Mouse (Mus musculus): ENCODE results near the gene Ccdc9b. TPM values are rescaled to one million over a fixed set of nuclear protein-coding genes. Genes with fewer than 3 reads are reported as not detected.

Gene Ccdc9b
- polyA plus RNA-seq, 1 experiment from 2014 or later: 1.3 TPM

DNA sequence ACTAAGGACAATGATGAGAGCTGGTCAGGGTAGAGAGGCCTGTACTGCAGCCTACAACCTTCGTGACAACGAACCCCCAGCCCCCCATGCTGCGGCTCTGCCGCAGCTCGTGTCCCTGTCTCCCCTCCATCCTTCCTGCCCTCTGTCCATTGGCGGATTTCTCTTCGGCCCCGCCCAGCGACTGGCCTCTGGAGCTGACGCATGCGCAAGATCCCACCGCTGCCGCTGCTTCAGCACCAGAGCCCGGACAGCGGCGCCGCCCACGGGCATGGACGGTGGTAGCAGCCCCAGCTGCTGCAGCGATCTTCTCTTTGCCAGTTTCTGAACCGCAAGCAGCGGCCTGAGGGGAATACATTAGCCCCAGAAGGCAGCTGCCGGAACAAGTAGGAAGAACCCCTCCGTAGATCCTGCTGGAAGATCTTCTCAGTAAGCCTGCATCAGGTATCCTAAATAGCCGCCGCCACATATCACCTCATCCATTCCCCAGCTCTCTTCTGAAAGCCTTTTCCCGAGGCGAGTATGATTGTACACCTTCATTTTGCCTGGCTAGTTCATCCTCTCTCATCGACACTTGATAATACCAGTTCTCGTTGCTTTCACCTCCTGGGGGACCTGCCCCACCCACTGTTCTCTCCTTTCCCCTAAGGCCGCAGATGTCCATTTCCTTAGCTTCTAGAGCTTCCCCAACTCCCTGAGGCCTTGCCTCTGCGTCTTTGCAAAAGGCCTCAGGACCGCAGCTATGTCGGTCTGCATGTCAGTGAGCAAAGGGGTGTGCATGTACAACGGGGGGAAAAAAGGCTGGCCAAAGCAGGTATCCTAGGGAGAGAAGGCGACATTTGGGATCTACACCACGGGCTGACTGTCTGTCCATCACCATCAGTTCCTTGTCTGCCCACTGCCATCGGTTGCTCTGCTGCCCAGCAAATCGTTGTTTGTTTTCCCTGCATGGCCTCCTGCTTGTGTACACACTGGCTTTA lies 17.3 kb upstream of the Ccdc9b start, which contains the start of gene Disp2:
TSS of gene Disp2 (plus strand) at position 216 of the 977 bp plus-strand sequence.
- Histone ChIP-seq H3K4me1 (replicated peaks; ENCODE audit: control insufficient read depth, insufficient read depth, low read length) (peaks cover 30% of the 10 kb centered on the region), H3K36me3 (ENCODE audit: control insufficient read depth, insufficient read depth) (no peaks in the 10 kb centered on the region), H3K27me3 (replicated peaks; ENCODE audit: control insufficient read depth, insufficient read depth, low read length) (no peaks in the 10 kb centered on the region), H3K4me3 (replicated peaks; ENCODE audit: low read length) (peak within 1 kb of the TSS; percentile 48), H3K9ac (replicated peaks; ENCODE audit: low read depth, low read length) (peak within 1 kb of the TSS; percentile 51), H3K4me2 (ENCODE audit: low read length) (peak within 1 kb of the TSS; percentile 69), H3K9me3 (ENCODE audit: control insufficient read depth, low read length) (no peaks in the 10 kb centered on the region), H3K27ac (ENCODE audit: low read length) (peak within 1 kb of the TSS; percentile 39)
- WGBS: 11% methylated on average over 39 of the region's 39 CpGs
- peak; percentile 93 for ATAC-seq

DNA sequence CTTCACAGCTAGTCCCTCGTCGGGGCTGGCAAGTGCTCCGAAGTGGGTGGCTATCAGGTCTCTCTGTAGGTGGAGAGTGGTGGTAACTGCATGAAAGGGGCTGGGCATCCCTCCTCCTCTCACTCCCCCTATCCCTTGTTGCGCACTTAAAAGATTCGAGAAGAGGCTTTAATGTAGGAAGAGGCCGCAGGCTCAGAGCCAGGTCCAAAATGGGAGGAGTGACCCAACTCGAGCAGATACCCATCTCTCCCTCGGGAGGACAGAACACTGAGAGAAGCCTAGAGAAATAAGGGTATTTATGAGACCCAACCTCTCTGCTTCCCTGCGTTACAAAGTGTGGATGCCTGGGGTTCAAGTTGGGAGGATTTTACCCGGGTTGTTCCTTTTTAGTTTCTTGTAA lies 16.6 kb upstream of the Ccdc9b start:
- peak overlapping the region; percentile 30 for H3K27ac ChIP-seq (ENCODE audit: low read length)

DNA sequence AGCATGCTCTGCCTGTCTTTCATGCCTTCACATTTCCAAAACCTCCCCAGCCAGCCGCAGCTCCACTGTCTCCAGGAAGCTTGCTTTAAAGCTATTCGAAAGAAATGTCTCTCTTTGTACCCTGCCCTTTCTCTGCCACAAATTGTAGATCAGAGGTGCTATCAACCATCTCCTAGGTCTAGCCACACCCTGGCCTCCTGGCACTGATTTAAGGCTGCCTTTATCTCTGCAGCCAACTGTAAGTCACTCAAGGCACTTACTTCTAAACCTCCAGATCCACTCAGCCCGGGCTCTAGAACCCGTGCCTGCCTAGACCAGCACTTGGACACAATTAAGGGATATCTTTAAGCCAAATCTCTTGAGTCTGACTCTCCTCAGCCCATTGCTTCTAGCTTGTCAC lies 16.0 kb upstream of the Ccdc9b start:
- no peak for ATAC-seq
- Histone ChIP-seq H3K27me3 (replicated peaks; ENCODE audit: control insufficient read depth, insufficient read depth, low read length) (no peaks in the 10 kb centered on the region), H3K27ac (ENCODE audit: low read length) (no peak overlapping the region), H3K9ac (replicated peaks; ENCODE audit: low read depth, low read length) (no peak overlapping the region), H3K4me1 (replicated peaks; ENCODE audit: control insufficient read depth, insufficient read depth, low read length) (peaks cover 30% of the 10 kb centered on the region), H3K4me3 (replicated peaks; ENCODE audit: low read length) (no peak overlapping the region), H3K36me3 (ENCODE audit: control insufficient read depth, insufficient read depth) (no peaks in the 10 kb centered on the region), H3K4me2 (ENCODE audit: low read length) (no peak overlapping the region), H3K9me3 (ENCODE audit: control insufficient read depth, low read length) (no peaks in the 10 kb centered on the region)
- 86% methylated on average over 4 of the region's 4 CpGs for WGBS

More for the DNA sequence above, 16.6 kb upstream of the Ccdc9b start:
- Histone ChIP-seq H3K4me1 (replicated peaks; ENCODE audit: control insufficient read depth, insufficient read depth, low read length) (peaks cover 30% of the 10 kb centered on the region), H3K4me3 (replicated peaks; ENCODE audit: low read length) (peak overlapping the region; percentile 48), H3K27me3 (replicated peaks; ENCODE audit: control insufficient read depth, insufficient read depth, low read length) (no peaks in the 10 kb centered on the region), H3K9me3 (ENCODE audit: control insufficient read depth, low read length) (no peaks in the 10 kb centered on the region), H3K9ac (replicated peaks; ENCODE audit: low read depth, low read length) (peak overlapping the region; percentile 51), H3K36me3 (ENCODE audit: control insufficient read depth, insufficient read depth) (no peaks in the 10 kb centered on the region), H3K4me2 (ENCODE audit: low read length) (peak overlapping the region; percentile 69)
- peak; percentile 1; the same call in 1 of the 2 replicates for ATAC-seq
- WGBS: 6% methylated on average over 10 of the region's 10 CpGs

GRCm38 (mm10) chr2:118776295-118776694 lies 13.8 kb upstream of the Ccdc9b start:
- Histone ChIP-seq H3K4me1 (replicated peaks; ENCODE audit: control insufficient read depth, insufficient read depth, low read length) (peaks cover 30% of the 10 kb centered on the region), H3K27me3 (replicated peaks; ENCODE audit: control insufficient read depth, insufficient read depth, low read length) (no peaks in the 10 kb centered on the region), H3K4me2 (ENCODE audit: low read length) (no peak overlapping the region), H3K27ac (ENCODE audit: low read length) (peak overlapping the region; percentile 73), H3K9ac (replicated peaks; ENCODE audit: low read depth, low read length) (0 out of 2 replicates have a peak overlapping the region, but pooled peaks have one; percentile 7), H3K4me3 (replicated peaks; ENCODE audit: low read length) (no peak overlapping the region), H3K36me3 (ENCODE audit: control insufficient read depth, insufficient read depth) (no peaks in the 10 kb centered on the region), H3K9me3 (ENCODE audit: control insufficient read depth, low read length) (no peaks in the 10 kb centered on the region)
- WGBS: 80% methylated on average over 2 of the region's 2 CpGs
- no peak for ATAC-seq

- Histone ChIP-seq H3K27ac (ENCODE audit: low read length) (peak overlapping the region; percentile 73), H3K9ac (replicated peaks; ENCODE audit: low read depth, low read length) (peak overlapping the region; percentile 7; the same call in 1 of the 2 replicates), H3K4me2 (ENCODE audit: low read length) (no peak overlapping the region), H3K4me1 (replicated peaks; ENCODE audit: control insufficient read depth, insufficient read depth, low read length) (peaks cover 28% of the 10 kb centered on the region), H3K9me3 (ENCODE audit: control insufficient read depth, low read length) (no peaks in the 10 kb centered on the region), H3K36me3 (ENCODE audit: control insufficient read depth, insufficient read depth) (no peaks in the 10 kb centered on the region), H3K4me3 (replicated peaks; ENCODE audit: low read length) (no peak overlapping the region), H3K27me3 (replicated peaks; ENCODE audit: control insufficient read depth, insufficient read depth, low read length) (0 out of 2 replicates have a peak, but pooled peaks cover 3% of the 10 kb centered on the region)
- WGBS: 63% methylated on average over 3 of the region's 4 CpGs
- ATAC-seq: peak; percentile 62
Observed at GRCm38 (mm10) chr2:118775846-118776245, 13.4 kb upstream of the Ccdc9b start.

- Histone ChIP-seq H3K27ac (ENCODE audit: low read length) (peak overlapping the region; percentile 37; the same call in 1 of the 2 replicates), H3K27me3 (replicated peaks; ENCODE audit: control insufficient read depth, insufficient read depth, low read length) (0 out of 2 replicates have a peak, but pooled peaks cover 3% of the 10 kb centered on the region), H3K9ac (replicated peaks; ENCODE audit: low read depth, low read length) (no peak overlapping the region; the same call in 1 of the 2 replicates), H3K4me3 (replicated peaks; ENCODE audit: low read length) (no peak overlapping the region), H3K4me1 (replicated peaks; ENCODE audit: control insufficient read depth, insufficient read depth, low read length) (peaks cover 25% of the 10 kb centered on the region), H3K4me2 (ENCODE audit: low read length) (no peak overlapping the region), H3K9me3 (ENCODE audit: control insufficient read depth, low read length) (no peaks in the 10 kb centered on the region), H3K36me3 (ENCODE audit: control insufficient read depth, insufficient read depth) (no peaks in the 10 kb centered on the region)
- no peak for ATAC-seq
- 35% methylated on average over 1 of the region's 1 CpGs for WGBS
Observed at GRCm38 (mm10) chr2:118775396-118775795, 12.9 kb upstream of the Ccdc9b start.

DNA sequence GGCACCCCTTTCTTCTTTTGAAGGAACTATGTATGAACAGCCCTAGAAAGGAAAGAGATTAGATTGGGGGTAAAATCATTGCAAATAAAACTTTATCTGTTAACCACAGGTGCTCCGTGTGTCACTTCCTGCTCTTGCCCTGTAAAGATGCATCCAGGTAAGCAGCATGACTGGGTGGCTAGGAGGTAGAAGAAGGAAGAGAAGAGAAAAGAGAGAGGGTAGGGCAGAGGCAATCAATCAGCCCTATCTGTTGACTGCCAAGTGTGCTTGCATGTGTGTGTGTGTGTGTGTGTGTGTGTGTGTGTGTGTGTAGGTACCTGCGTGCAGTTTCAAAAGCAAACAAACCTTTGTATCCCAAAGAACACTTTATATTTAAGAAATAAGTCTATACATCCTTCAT lies 12.1 kb upstream of the Ccdc9b start:
- no peak overlapping the region for H3K9ac ChIP-seq (replicated peaks; ENCODE audit: low read depth, low read length)
- no peaks in the 10 kb centered on the region for H3K36me3 ChIP-seq (ENCODE audit: control insufficient read depth, insufficient read depth)
- no peak overlapping the region for H3K4me2 ChIP-seq (ENCODE audit: low read length)
- 0 out of 2 replicates have a peak, but pooled peaks cover 3% of the 10 kb centered on the region for H3K27me3 ChIP-seq (replicated peaks; ENCODE audit: control insufficient read depth, insufficient read depth, low read length)
- H3K4me1 ChIP-seq (replicated peaks; ENCODE audit: control insufficient read depth, insufficient read depth, low read length): peaks cover 21% of the 10 kb centered on the region
- H3K27ac ChIP-seq (ENCODE audit: low read length): no peak overlapping the region
- no peaks in the 10 kb centered on the region for H3K9me3 ChIP-seq (ENCODE audit: control insufficient read depth, low read length)
- WGBS: 100% methylated on average over 2 of the region's 2 CpGs
- no peak overlapping the region for H3K4me3 ChIP-seq (replicated peaks; ENCODE audit: low read length)
- ATAC-seq: no peak

DNA sequence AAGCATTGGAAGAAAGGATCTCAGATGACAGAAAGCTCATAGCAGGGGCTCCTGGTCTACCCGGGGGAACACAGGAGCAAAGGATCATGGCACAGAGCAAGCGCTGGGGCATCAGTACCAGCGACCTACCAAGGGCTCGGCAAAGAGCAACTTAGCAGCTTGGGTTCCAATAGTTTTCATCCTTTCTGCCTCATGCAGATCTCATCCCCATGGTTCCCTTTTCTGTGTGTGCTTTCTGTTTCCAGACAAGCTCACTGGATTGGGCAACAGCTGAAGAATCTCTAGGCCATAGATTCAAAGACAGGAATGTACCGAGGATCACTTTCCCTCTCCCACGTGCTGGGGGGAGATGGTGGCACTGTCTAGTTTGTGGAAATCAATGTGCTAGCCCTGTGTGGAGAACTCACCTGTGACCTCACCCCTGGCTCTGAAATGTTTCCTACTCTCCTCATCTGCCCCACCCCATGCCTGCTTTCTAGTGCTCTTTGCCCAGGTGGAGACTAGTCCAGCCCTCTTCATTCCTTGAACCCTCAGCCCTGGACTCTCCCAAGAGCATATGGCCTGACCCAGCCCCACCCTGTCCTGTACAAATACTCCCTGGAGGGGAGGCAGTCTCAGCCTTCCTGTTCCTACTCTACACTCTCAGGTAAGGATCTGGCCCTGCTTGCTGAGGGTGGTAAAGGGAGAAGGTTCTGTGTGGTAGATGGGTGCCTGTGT lies 9.9 kb upstream of the Ccdc9b start, which contains the start of gene Phgr1:
TSS of gene Phgr1 (plus strand) at position 612 of the 717 bp plus-strand sequence.
- H3K4me3 ChIP-seq (replicated peaks; ENCODE audit: low read length): no peak within 1 kb of the TSS
- H3K27me3 ChIP-seq (replicated peaks; ENCODE audit: control insufficient read depth, insufficient read depth, low read length): 0 out of 2 replicates have a peak, but pooled peaks cover 3% of the 10 kb centered on the region
- H3K9me3 ChIP-seq (ENCODE audit: control insufficient read depth, low read length): no peaks in the 10 kb centered on the region
- no peak within 1 kb of the TSS for H3K27ac ChIP-seq (ENCODE audit: low read length)
- H3K36me3 ChIP-seq (ENCODE audit: control insufficient read depth, insufficient read depth): no peaks in the 10 kb centered on the region
- no peak within 1 kb of the TSS for H3K9ac ChIP-seq (replicated peaks; ENCODE audit: low read depth, low read length)
- H3K4me2 ChIP-seq (ENCODE audit: low read length): no peak within 1 kb of the TSS
- no peak for ATAC-seq
- peaks cover 16% of the 10 kb centered on the region for H3K4me1 ChIP-seq (replicated peaks; ENCODE audit: control insufficient read depth, insufficient read depth, low read length)
- WGBS: 77% methylated on average over 6 of the region's 6 CpGs
